Mouse (Mus musculus) frontal cortex, postnatal 14 days (tissue): ENCODE data around the gene Msl2.
A peak's percentile ranks its signal among the peaks of the same experiment; 100 is the strongest.

ENCODE experiments used
- DNase-seq, 2 experiments: peaks; one replicate each; pipeline ENCODE4 v3.0.0; 2022; ENCODE audit warnings: low spot score in 2 of 2

The Msl2 gene

DNA sequence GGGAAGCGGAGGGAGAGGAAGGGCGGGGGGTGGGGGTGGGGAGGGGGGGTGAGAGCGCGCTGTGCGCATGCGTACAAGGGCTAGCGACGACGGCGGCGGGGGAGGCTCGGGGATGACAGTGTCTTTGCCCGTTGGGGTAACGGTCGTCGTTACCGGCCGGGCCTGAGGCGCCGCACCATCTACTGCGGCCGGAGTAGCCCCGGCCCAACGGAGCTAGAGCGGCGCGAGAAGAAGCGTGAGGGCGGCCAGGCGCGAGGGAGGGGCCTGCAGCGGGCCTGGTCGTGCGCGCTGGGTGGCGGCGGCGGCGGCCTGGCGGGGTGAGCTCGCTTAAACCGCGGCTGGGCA is at the start of gene Msl2:
Msl2 (plus strand) TSS at position 115 of the 345 bp plus-strand sequence.
- DNase-seq = no peak

DNA sequence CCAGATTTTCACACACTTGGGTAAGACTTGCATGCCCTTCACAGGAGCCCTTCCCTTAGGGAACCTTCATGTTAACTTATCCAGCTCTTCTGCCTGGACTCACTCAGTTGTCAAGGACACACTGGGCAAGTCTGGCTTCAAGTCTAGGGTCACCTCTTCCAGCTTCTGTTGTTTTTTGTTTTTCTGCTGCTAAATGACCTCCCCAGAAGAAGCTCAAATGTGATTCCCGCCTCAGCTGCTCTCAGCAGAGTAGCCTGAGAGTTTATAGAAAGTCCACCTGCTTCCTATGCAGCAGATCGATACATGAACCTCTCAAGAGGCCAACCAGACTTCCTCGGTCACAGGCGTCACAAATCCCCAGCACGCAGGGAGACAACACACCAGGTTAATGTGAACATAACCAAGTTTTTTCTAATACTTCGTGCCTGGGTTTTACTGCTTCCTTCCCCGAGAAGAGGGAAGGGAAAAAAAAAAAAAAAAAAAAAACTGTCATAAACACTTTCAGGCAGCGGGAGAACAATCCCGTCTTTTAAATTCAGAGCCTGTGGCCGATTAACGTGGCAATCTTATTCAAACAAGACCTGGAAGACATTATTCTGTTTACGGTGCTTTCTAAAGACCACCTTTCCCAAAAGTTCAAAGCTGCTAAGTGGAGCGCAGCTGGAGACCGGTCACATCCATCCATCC is 40.0 kb upstream of the Msl2 start:
- no peak for DNase-seq

DNA sequence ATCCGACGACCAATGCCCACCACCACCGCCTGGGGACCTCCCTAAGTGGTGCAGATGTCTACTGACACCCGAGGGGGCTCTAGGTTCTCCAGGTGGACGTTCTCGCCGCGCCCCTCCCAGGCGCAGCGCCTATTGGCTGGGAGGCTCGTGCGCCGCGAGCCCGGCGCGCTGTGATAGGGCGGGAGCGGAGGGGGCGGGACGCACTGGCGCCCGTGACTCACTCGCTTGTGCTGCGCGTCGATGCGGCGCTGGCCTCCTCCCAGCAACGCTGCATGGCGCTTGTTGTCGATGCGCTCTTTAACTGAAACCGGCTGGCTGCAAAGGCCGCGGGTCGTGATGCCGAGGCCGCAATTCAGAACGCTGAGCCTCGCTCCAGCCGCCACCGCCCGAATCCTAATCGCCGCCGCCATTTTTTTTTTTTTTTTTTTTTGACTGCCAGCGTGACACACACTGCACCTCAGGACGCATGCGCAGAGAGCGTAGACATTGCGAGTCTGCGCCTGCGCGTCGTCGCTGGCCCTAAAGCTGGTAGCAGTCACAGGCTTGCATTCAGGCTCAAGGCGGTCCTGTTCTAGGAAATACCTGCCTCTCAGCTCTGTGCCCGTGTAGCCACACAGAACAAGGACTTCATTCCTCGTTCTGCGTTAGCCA is 39.3 kb upstream of the Msl2 start, which contains the start of gene Pccb:
Pccb (minus strand) TSS at position 451 of the 651 bp plus-strand sequence.
- peak; percentile 92 to 93 for DNase-seq

DNA sequence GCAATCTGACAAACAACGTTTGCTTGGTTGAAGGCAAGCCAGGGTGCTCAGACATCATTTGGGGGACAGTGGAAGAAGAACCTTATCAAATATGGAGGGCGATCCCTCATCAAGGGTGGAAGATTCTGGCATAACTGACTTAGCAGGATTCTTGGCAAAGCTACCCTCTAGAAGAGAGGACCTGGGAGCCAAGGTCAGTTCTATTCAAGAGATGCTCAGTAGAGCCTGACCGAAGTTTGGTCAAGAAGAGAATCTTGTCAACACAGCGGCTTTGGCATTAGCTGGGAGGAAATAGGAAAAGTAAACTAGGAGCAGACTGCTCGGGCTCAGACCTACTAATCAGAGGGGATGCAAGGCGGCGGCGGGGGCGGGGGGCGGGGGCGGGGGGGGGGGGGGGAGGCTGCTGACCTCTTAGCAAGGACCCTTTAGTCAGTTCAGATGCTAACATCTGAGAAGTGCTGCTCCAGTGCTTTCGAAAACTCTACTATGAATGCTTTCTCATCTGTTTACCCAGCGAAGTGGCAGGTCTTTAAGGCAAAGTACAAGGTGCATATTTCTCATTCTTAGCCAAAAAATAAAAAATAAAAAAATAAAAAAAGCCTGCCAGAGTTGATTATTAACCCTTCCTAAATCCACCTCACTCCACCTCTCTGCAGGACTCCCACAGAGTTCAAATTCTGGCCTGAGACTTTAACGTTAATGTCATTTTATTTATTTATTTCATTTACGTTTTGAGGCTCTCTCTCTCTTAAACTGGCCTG is 37.9 kb upstream of the Msl2 start:
- DNase-seq = no peak

DNA sequence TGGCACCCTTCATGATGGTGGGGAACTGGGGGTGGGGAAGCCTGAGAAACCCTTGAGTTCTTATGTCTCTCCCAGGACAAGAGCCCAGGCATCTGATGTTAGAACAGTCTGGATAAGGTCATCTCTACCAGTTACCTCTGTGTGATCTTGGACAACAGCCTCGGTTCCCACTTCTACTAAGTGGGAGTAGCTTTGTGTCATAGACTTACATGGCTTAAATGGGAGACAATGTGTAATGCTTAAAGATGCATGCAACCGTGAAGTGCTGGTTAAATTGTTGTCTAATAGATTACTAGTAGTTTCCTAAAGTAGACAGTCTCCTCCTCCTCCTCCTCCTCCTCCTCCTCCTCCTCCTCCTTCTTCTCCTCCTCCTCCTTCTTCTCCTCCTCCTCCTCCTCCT is 37.0 kb upstream of the Msl2 start:
- no peak for DNase-seq

DNA sequence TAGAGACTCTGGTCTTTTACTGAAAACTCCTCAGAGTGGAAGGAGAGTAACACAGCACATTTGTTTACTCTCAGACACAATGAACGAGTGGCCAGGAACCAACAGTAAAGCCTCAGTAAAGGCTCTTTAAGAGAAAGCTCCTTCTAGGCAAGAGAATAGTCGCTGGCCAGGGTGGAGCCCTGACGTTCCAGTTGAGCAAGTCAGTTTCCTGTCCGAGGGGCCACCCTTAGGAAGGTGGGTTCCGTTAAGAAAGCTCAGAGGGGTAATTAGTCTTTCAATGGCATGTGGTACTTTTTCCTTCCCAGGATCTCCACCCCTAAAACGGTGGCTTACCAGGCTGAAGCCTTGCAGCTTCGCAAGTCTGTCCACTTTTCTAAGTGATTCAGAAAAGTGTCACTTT is 36.5 kb upstream of the Msl2 start:
- DNase-seq = no peak

DNA sequence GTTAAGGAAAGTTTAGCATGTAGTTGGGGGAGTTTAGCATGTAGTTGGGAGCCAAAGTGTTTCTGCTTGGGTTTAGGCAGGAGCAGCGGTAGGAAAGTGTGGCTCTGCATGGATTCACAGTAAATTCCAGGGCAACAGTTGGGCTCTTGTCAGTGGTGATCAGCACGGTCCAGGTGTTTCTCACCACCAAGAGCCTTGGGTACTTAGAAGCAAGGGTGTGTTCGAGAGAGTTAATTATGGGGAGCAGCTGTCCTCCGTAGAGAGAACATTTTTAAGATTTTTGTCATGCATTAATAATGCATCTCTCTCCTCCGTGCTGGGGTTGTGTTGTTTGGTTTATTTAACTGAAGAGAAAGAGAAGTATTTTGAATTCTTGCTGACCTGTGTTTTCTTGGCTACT is 35.3 kb upstream of the Msl2 start:
- no peak for DNase-seq

DNA sequence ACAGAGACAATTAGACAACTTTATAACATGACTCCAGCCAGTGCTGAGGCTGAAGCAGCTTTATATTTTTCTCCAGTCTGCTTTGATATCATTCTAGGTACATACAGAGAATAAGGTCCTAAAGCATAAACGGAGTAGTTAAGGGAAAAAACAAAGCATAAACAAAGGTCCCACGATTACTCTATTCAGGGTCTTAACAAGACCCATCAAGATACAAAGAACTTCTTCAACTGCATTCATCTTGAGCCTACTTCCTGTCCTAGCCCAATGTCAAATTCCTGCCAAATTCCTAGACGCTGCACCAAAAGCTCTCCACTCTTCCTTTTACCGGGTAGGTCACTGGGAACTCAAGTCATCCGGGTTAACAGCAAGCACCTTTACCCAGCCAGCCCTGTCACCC is 32.4 kb upstream of the Msl2 start:
- no peak for DNase-seq

DNA sequence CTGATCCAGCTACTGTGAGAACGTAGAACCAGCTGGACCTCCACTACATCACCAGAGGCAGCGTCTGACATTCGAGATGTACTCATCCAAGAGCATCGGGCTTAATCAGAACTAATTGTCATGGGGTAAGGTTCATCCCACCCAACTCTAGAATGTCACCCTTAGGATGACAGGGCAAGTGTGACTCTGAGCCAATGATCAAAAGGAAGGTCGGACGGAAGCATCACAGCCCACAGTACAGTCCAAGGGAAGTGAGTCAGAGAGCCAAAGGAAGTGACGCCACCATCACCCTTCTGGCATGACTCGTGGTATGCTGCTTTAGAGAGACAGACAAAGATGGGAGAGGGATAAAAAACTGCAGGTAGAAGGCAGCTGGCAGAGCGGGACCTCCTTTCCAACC is 31.7 kb upstream of the Msl2 start:
- no peak for DNase-seq

DNA sequence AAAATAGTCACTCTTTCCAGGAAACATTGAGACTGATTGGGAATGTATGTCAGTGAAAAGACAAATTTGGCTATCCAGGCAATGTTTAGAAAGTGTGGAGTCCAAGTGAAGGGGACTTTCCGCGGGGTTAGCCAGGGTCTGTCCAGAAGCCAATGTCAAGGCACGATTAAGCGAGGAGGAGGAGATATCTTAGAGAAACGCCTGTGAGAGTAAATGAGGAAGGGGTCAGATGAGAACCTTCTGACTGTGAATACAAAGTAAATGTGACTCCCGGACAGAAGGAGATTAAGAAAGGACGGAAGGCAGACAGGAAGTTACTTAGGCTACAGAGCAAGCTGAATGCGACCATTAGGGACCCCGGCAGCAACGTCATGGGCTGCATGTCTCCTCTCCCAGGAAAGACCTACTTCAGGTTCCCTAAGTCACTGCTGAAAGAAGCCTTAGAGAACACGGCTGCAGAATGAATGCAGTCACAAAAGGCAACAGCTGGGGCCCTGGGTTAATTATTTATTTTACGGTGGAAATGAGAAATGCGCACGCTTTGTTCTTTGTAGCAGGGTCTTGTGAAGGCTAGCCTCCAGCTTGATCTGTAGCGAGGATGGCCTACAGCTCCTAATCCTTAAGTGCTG is 28.1 kb upstream of the Msl2 start:
- DNase-seq = no peak

DNA sequence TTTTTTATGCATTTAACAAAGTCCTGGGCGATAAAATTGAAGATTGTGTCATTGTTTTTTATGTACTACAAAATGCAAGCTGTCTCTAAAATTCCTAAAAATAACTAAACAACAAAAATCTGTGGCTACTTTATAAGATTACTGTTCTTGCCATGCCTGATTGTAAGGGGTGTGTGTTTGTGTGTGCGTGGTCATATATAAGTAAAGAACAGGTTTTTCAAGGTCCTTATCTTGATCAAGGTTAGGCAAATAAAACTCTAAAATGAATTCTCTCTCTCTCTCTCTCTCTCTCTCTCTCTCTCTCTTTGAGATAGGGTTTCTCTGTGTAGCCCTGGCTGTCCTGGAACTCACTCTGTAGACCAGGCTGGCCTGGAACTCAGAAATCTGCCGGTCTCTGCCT is 21.9 kb upstream of the Msl2 start:
- no peak for DNase-seq

DNA sequence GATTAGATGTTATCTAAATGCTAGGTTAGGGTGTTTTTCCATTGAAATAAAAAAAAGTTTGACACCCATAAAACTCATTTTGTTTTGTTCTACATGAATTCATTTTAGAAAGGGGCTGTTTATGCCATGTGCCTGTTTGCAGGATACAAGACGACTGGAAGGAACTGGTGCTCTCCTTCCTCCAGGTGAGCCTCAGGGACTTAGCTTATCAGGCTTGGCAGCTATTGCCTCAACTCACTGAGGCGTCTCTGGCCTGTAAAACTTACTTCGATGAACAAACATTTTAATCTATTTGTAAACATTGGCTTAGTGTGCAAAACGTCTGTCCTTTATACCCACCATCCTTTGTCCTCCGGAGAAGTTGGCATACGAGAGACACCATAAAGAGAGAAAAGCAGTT is 21.2 kb upstream of the Msl2 start:
- no peak for DNase-seq

DNA sequence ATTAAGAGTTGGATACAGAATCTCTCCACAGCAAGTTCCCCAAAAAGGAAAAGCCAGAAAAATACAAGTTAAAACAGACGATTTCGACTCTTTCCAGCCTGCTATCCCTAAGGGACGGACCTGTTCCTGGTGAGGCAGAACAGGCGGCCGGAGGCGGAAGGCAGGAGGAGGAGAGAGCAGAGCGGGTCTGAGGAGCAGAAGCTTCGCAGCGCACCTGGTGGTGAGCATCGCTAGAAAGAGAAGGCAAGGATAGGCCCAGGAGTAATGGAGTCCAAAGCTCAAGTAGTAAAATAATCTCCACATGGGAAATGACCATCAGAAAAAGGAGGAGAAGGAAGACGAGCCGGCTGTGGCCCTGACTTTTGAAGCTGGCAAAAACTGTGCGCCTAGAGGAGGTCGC is 20.6 kb upstream of the Msl2 start:
- no peak for DNase-seq

DNA sequence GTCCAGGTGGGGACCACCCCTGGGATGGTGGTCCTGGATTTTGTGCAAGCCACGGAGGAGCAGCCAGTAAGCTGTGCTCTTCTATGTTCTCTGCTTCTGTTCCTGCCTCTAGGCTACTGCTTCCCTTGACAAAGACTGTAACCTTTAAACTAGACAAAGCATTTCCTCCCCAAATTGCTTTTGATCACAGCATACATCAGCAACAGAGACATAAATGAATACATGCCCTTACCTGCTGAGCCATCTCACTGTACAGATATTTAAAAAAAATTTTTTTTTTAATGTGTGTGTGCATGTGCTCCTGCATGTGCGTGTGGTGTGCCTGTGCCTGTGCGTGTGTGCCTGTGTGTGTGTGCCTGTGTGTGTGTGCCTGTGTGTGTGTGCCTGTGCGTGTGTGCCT is 16.7 kb upstream of the Msl2 start:
- no peak for DNase-seq

DNA sequence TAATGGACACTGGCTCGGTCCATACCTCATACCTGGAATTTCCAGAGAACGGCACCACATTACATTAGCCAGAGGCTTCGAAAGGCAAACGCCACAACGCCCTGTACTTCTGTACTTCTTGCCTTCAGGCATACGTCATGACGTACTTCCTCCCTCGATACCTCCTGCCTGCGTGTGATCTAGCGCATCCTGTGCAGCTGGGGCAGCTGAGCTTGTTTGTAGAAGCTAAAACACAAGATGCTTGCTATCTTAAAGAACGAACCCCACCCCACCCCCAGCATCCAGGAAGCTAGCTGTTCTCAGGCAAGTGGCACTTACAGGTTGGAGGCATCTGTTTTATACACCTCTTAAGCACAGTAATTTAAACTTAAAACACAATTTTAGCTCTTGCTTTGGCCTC is 12.9 kb upstream of the Msl2 start:
- no peak for DNase-seq

DNA sequence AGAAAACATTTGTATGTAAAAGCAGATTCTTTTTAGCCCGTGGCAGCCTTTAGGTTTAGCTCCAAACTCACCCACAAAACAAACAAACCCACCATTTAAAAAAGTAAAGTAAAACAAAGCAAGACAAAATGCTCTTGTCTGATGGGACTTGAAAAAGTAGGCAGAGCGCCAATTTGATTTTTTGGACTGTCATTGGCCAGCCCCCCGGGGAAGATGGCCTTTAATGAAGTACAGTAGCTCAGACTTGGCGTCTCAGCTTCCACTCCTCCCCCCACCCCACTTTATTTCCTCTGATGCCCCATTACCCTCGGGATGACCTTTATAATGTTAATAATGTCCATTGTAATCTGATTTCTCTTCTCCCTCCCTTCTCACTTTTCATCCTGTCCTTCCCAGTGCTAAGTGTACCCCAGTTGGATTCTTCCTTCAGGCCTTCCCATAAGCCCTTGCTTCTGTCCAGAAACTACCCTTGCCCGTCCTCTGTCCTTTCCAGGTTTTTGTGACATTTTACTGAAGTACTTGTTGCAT is 11.6 kb upstream of the Msl2 start:
- no peak for DNase-seq

DNA sequence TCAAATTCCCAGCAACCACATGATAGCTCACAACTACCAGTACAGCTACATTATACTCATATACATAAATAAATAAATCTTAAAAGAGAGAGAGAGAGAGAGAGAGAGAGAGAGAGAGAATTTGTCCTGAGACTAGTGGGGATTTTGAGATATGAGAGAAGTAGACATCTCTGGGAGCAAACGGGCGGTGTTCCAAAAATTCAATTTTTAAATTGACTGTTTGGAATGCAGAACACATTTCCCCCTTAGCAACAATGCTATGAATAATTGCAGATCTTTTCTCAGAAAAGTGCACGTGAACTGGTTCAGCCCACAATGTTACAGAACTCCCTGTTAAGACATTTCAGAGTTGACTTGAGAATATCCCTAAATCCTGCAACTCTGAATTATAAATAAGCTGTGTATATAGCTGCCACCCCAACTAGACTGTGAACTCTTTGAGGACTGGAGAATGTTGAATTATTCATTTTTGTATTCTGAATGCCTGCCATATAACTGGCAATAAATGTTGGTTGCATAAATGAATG is 8.8 kb upstream of the Msl2 start:
- DNase-seq = no peak

DNA sequence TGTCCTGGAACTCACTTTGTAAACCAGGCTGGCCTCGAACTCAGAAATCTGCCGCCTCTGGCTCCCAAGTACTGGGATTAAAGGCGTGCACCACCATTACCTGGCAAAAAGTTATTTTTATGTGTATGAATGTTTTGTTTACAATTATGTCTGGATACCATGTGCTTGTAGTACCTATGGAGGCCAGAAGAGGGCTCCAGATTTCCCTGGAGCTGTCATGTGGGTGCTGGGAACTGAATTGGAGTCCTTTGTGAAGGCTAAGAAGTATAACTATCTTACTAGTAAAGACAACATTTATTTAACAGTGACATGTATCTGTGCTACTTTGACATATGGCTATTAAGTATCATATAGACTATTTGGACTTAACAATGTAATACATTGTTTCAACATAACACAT is 4.1 kb upstream of the Msl2 start:
- no peak for DNase-seq

DNA sequence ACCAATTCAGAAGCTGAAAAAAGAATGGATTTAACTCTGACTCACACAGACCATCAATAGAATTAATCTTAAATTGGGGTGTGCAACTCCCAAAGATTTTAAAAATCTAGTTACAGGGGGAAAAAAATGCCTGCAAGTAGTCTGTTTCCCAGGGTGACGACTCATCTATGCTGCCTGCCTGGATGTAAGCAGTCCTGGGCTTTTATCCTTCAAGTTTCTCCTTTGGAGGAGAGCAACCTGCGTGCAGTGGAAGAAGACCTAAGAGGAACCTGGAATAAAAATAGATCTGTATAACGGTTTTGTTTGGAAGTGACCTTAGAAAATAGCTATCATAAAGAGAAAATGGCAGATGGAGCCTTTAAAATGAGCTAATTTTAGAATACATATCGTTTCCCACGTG is 1.4 kb upstream of the Msl2 start:
- no peak for DNase-seq

DNA sequence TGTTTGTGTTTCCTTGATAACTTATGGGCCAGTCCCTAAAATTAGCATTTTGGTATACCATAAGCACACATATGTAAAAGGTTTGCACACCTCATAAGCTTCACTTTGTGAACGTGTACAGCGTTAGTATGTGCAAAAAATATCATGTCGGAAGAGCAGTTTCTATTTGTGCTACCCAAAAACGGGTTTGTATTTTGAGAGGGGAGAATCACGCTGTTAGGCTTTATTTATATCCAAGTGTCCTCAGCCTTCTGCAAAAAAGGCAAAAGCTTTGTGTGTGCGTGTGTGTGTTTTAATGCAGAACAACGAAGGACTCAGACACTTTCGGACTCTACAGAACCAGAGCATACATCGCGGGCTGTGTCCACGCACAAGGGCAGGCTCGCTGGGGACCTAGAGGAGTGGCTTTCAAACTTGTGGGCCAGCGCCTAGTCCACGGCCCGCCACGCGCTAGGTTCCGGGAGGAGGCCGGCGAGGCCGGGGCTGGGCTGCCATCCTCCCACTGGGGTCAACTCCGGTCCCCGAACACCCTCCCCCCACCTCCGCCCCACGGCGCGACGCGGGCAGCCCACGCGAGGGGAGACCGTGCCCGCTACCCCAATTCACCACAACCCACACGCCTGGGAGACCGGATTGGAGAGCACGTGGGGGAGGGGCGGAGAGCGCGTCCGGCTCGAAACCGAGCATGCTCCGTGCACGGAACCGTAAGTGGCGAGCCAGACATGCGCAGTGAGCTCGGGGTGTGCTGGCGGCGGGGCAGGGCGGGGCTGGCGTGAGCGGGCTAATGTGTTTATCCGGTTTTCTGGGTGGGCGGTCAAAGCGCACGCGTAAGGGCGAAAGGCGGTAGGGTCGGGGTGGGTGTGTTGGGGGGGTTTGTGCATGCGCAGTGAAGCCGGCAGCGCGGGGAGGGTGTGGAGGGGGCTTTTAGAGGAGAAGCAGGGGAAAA is 587 bp upstream of the Msl2 start:
- peak; percentile 98 for DNase-seq
